Mouse (Mus musculus) kidney, postnatal 25 days (tissue): ENCODE measurements around the gene Vmn1r63.
"Not testable (repeated sequence)": the region's sequence is repeated elsewhere in the genome, so short reads cannot be mapped to it uniquely, and the experiment has no call there.

ENCODE experiments used
- DNase-seq, 2 experiments: peaks; one replicate each; pipeline ENCODE4 v3.0.0; 2021; ENCODE audit warnings: mixed read lengths in 2 of 2

The Vmn1r63 gene

DNA sequence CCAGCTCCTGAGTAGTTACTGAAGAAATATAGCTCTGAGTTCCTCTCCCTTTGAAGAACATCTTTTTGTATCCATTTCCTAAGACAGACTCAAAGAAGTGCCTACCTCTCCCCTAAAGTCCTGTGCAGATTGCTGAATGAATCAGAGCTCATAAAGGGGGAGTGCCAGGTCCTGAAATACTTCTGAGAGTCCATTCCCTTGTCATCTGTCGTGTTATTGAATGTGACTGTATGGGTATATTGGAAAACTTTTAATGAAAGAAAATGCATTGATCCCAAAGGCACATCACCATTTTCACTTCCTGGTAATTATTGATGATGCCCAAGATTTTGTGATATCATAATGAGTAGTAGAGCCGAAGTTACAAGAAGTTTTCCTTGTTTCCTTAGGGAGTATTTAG is at the start of gene Vmn1r63:
TSS of gene Vmn1r63 (minus strand) at position 101 of the 400 bp plus-strand sequence.
- not testable (repeated sequence) for DNase-seq
